ENCODE assay signal across 16 mouse cellular contexts in genomic region chr6:125838121-125838520, GRCm38 (mm10).
A peak's percentile ranks its signal among the peaks of the same experiment; 100 is the strongest.
DNase-seq lines count a peak whose midpoint lies in the region; ATAC-seq lines count a peak whose summit lies in the region.
"Had no signal": no experiment of that assay in that cellular context is flagged by ENCODE, and none has a peak within 500 bp of the region (broad histone marks: within the 10 kb centered on the region; RNA-seq: fewer than 3 reads in every experiment).

No protein-coding gene starts in this region.

- no peaks in the 10 kb centered on the region for H3K4me1 ChIP-seq in forebrain, embryonic 14.5 days (ENCODE audit: control insufficient read depth, insufficient read depth, low read length)
- H3K4me1 ChIP-seq: heart, embryonic 12.5 days; limb, embryonic 13.5 days; midbrain, embryonic 12.5 days had no signal

- H3K27ac ChIP-seq in forebrain, embryonic 14.5 days (ENCODE audit: low read depth, low read length), result no peak overlapping the region
- H3K27ac ChIP-seq: limb, embryonic 13.5 days; midbrain, embryonic 12.5 days had no signal

- no peaks in the 10 kb centered on the region for H3K9me3 ChIP-seq in forebrain, embryonic 14.5 days (replicated peaks; ENCODE audit: control insufficient read depth, low read length)
- H3K9me3 ChIP-seq: heart, embryonic 12.5 days; limb, embryonic 13.5 days; midbrain, embryonic 12.5 days had no signal

- WGBS in forebrain, embryonic 14.5 days, result 83% methylated on average over 4 of the region's 4 CpGs

- H3K4me2 ChIP-seq in forebrain, embryonic 14.5 days (ENCODE audit: low read length), result no peak overlapping the region
- H3K4me2 ChIP-seq: heart, embryonic 12.5 days; limb, embryonic 13.5 days; midbrain, embryonic 12.5 days had no signal

- H3K4me3 ChIP-seq in forebrain, embryonic 14.5 days (ENCODE audit: low read depth, low read length), result no peak overlapping the region
- H3K4me3 ChIP-seq: heart, embryonic 12.5 days; limb, embryonic 13.5 days; midbrain, embryonic 12.5 days; myocyte had no signal

- no peak for ATAC-seq in forebrain, embryonic 14.5 days
- ATAC-seq: liver, postnatal 0 days had no signal

- H3K36me3 ChIP-seq in forebrain, embryonic 14.5 days (ENCODE audit: control insufficient read depth, insufficient read depth, low read length), result no peaks in the 10 kb centered on the region
- H3K36me3 ChIP-seq: heart, embryonic 12.5 days; limb, embryonic 13.5 days; midbrain, embryonic 12.5 days had no signal

- peak; percentile 3 for DNase-seq in embryo, embryonic 10.5 days (ENCODE audit: low spot score)
- no peak for DNase-seq in embryo, embryonic 10 days (ENCODE audit: low spot score)
- DNase-seq in Muller cell, postnatal 12 days (ENCODE audit: inconsistent ontology term), result peak; percentile 78
- DNase-seq in kidney, adult 11 months, result peak; percentile 40
- DNase-seq in kidney, postnatal 10 days, result peak; percentile 68
- no peak for DNase-seq in lung, postnatal 36 days
- no peak for DNase-seq in forebrain, embryonic 14.5 days (ENCODE audit: low spot score)
- DNase-seq: B cell, adult 2 months; cerebellum, postnatal 14 days; heart, postnatal 36 days; liver, postnatal 0 days; right cerebral cortex, postnatal 4 days had no signal

- H3K27me3 ChIP-seq in forebrain, embryonic 14.5 days (replicated peaks; ENCODE audit: control insufficient read depth, insufficient read depth, low read length), result no peaks in the 10 kb centered on the region
- H3K27me3 ChIP-seq: heart, embryonic 12.5 days; limb, embryonic 13.5 days; midbrain, embryonic 12.5 days had no signal

- no peak overlapping the region for H3K9ac ChIP-seq in forebrain, embryonic 14.5 days (ENCODE audit: low read length)
- H3K9ac ChIP-seq: heart, embryonic 12.5 days; limb, embryonic 13.5 days; liver, postnatal 0 days; midbrain, embryonic 12.5 days had no signal

Comparison
In these comparisons a context has a peak if more than half of its experiments do, and no peak if none do; other contexts are left out.
1. DNase-seq: peak in embryo, embryonic 10.5 days (single experiment), Muller cell, postnatal 12 days (single experiment), kidney, adult 11 months (single experiment) and kidney, postnatal 10 days (single experiment); none in embryo, embryonic 10 days (single experiment), lung, postnatal 36 days (single experiment) and forebrain, embryonic 14.5 days (single experiment).